Mouse (Mus musculus): ENCODE data around the gene 1700029H14Rik. TPM values are rescaled to one million over a fixed set of nuclear protein-coding genes. Genes with fewer than 3 reads are reported as not detected.

1700029H14Rik gene
- polyA plus RNA-seq, 1 experiment: 0.22 TPM

GRCm38 (mm10) chr8:13520349-13520748 is 41.9 kb downstream of the 1700029H14Rik start:
- TF ChIP-seq POLR2A (IDR thresholded peaks at IDR 0.05; ENCODE audit: low read depth, low read length) (no peak), CTCF (IDR thresholded peaks at IDR 0.05; ENCODE audit: extremely low read depth, insufficient read depth, insufficient read length, insufficient replicate concordance) (no peak)
- Histone ChIP-seq H3K27me3 (ENCODE audit: control insufficient read depth, insufficient read depth, low read length) (no peaks in the 10 kb centered on the region), H3K27ac (ENCODE audit: insufficient read depth, low read length) (no peak overlapping the region), H3K4me3 (ENCODE audit: extremely low read depth, insufficient read depth, insufficient read length) (no peak overlapping the region), H3K36me3 (ENCODE audit: control insufficient read depth, insufficient read depth, low read length) (no peaks in the 10 kb centered on the region), H3K4me1 (ENCODE audit: control insufficient read depth, insufficient read depth, insufficient read length) (no peaks in the 10 kb centered on the region)
- DNase-seq (ENCODE audit: low read depth in 1 of 2, low spot score in 2 of 2): no peak
- 75% methylated on average over 6 of the region's 6 CpGs for WGBS

GRCm38 (mm10) chr8:13519503-13519902 is 42.8 kb downstream of the 1700029H14Rik start:
- no peaks in the 10 kb centered on the region for H3K36me3 ChIP-seq (ENCODE audit: control insufficient read depth, insufficient read depth, low read length)
- H3K27me3 ChIP-seq (ENCODE audit: control insufficient read depth, insufficient read depth, low read length): no peaks in the 10 kb centered on the region
- H3K27ac ChIP-seq (ENCODE audit: insufficient read depth, low read length): no peak overlapping the region
- TF ChIP-seq POLR2A (IDR thresholded peaks at IDR 0.05; ENCODE audit: low read depth, low read length): no peak
- no peak for TF ChIP-seq CTCF (IDR thresholded peaks at IDR 0.05; ENCODE audit: extremely low read depth, insufficient read depth, insufficient read length, insufficient replicate concordance)
- no peak overlapping the region for H3K4me3 ChIP-seq (ENCODE audit: extremely low read depth, insufficient read depth, insufficient read length)
- H3K4me1 ChIP-seq (ENCODE audit: control insufficient read depth, insufficient read depth, insufficient read length): no peaks in the 10 kb centered on the region
- 60% methylated on average over 9 of the region's 9 CpGs for WGBS
- DNase-seq (ENCODE audit: low read depth in 1 of 2, low spot score in 2 of 2): no peak

- no peaks in the 10 kb centered on the region for H3K27me3 ChIP-seq (ENCODE audit: control insufficient read depth, insufficient read depth, low read length)
- no peaks in the 10 kb centered on the region for H3K4me1 ChIP-seq (ENCODE audit: control insufficient read depth, insufficient read depth, insufficient read length)
- H3K27ac ChIP-seq (ENCODE audit: insufficient read depth, low read length): no peak overlapping the region
- 94% methylated on average over 6 of the region's 6 CpGs for WGBS
- TF ChIP-seq POLR2A (IDR thresholded peaks at IDR 0.05; ENCODE audit: low read depth, low read length) (no peak), CTCF (IDR thresholded peaks at IDR 0.05; ENCODE audit: extremely low read depth, insufficient read depth, insufficient read length, insufficient replicate concordance) (no peak)
- H3K4me3 ChIP-seq (ENCODE audit: extremely low read depth, insufficient read depth, insufficient read length): no peak overlapping the region
- H3K36me3 ChIP-seq (ENCODE audit: control insufficient read depth, insufficient read depth, low read length): no peaks in the 10 kb centered on the region
- no peak for DNase-seq (ENCODE audit: low read depth in 1 of 2, low spot score in 2 of 2)
Observed at GRCm38 (mm10) chr8:13517284-13517781, 44.9 kb downstream of the 1700029H14Rik start.

- no peak for DNase-seq (ENCODE audit: low read depth in 1 of 2, low spot score in 2 of 2)
- TF ChIP-seq CTCF (IDR thresholded peaks at IDR 0.05; ENCODE audit: extremely low read depth, insufficient read depth, insufficient read length, insufficient replicate concordance) (no peak), POLR2A (IDR thresholded peaks at IDR 0.05; ENCODE audit: low read depth, low read length) (no peak)
- Histone ChIP-seq H3K4me1 (ENCODE audit: control insufficient read depth, insufficient read depth, insufficient read length) (no peaks in the 10 kb centered on the region), H3K27ac (ENCODE audit: insufficient read depth, low read length) (no peak overlapping the region), H3K27me3 (ENCODE audit: control insufficient read depth, insufficient read depth, low read length) (no peaks in the 10 kb centered on the region), H3K36me3 (ENCODE audit: control insufficient read depth, insufficient read depth, low read length) (no peaks in the 10 kb centered on the region), H3K4me3 (ENCODE audit: extremely low read depth, insufficient read depth, insufficient read length) (no peak overlapping the region)
- 31% methylated on average over 5 of the region's 5 CpGs for WGBS
Observed at GRCm38 (mm10) chr8:13516728-13517127, 45.5 kb downstream of the 1700029H14Rik start.

- DNase-seq (ENCODE audit: low read depth in 1 of 2, low spot score in 2 of 2): no peak
- no peaks in the 10 kb centered on the region for H3K27me3 ChIP-seq (ENCODE audit: control insufficient read depth, insufficient read depth, low read length)
- 71% methylated on average over 7 of the region's 7 CpGs for WGBS
Observed at GRCm38 (mm10) chr8:13516011-13516442, 46.2 kb downstream of the 1700029H14Rik start.

GRCm38 (mm10) chr8:13513556-13514370 is 48.5 kb downstream of the 1700029H14Rik start:
- 85% methylated on average over 5 of the region's 5 CpGs for WGBS
- DNase-seq (ENCODE audit: low read depth in 1 of 2, low spot score in 2 of 2): no peak
- Histone ChIP-seq H3K27ac (ENCODE audit: insufficient read depth, low read length) (no peak overlapping the region), H3K4me1 (ENCODE audit: control insufficient read depth, insufficient read depth, insufficient read length) (no peaks in the 10 kb centered on the region), H3K27me3 (ENCODE audit: control insufficient read depth, insufficient read depth, low read length) (no peaks in the 10 kb centered on the region), H3K36me3 (ENCODE audit: control insufficient read depth, insufficient read depth, low read length) (no peaks in the 10 kb centered on the region), H3K4me3 (ENCODE audit: extremely low read depth, insufficient read depth, insufficient read length) (no peak overlapping the region)
- TF ChIP-seq CTCF (IDR thresholded peaks at IDR 0.05; ENCODE audit: extremely low read depth, insufficient read depth, insufficient read length, insufficient replicate concordance): no peak
- no peak for TF ChIP-seq POLR2A (IDR thresholded peaks at IDR 0.05; ENCODE audit: low read depth, low read length)

More at GRCm38 (mm10) chr8:13516011-13516442, 46.2 kb downstream of the 1700029H14Rik start:
- TF ChIP-seq CTCF (IDR thresholded peaks at IDR 0.05; ENCODE audit: extremely low read depth, insufficient read depth, insufficient read length, insufficient replicate concordance) (no peak), POLR2A (IDR thresholded peaks at IDR 0.05; ENCODE audit: low read depth, low read length) (no peak)
- Histone ChIP-seq H3K4me3 (ENCODE audit: extremely low read depth, insufficient read depth, insufficient read length) (no peak overlapping the region), H3K27ac (ENCODE audit: insufficient read depth, low read length) (no peak overlapping the region), H3K36me3 (ENCODE audit: control insufficient read depth, insufficient read depth, low read length) (no peaks in the 10 kb centered on the region), H3K4me1 (ENCODE audit: control insufficient read depth, insufficient read depth, insufficient read length) (no peaks in the 10 kb centered on the region)

GRCm38 (mm10) chr8:13512677-13513076 is 49.6 kb downstream of the 1700029H14Rik start:
- TF ChIP-seq CTCF (IDR thresholded peaks at IDR 0.05; ENCODE audit: extremely low read depth, insufficient read depth, insufficient read length, insufficient replicate concordance) (no peak), POLR2A (IDR thresholded peaks at IDR 0.05; ENCODE audit: low read depth, low read length) (no peak)
- WGBS: 66% methylated on average over 6 of the region's 6 CpGs

More at GRCm38 (mm10) chr8:13512677-13513076, 49.6 kb downstream of the 1700029H14Rik start:
- Histone ChIP-seq H3K4me3 (ENCODE audit: extremely low read depth, insufficient read depth, insufficient read length) (no peak overlapping the region), H3K4me1 (ENCODE audit: control insufficient read depth, insufficient read depth, insufficient read length) (no peaks in the 10 kb centered on the region), H3K27me3 (ENCODE audit: control insufficient read depth, insufficient read depth, low read length) (no peaks in the 10 kb centered on the region), H3K36me3 (ENCODE audit: control insufficient read depth, insufficient read depth, low read length) (no peaks in the 10 kb centered on the region), H3K27ac (ENCODE audit: insufficient read depth, low read length) (no peak overlapping the region)
- DNase-seq (ENCODE audit: low read depth in 1 of 2, low spot score in 2 of 2): no peak
